Mouse (Mus musculus) neural tube, postnatal 0 days (tissue): Measurements from ENCODE around the gene Olfr117. TPM values are rescaled to one million over a fixed set of nuclear protein-coding genes. Genes with fewer than 3 reads are reported as not detected.

Source experiments
- polyA plus RNA-seq: library from polyadenylated mRNA; unstranded; fragments of >200 nt; fragmentation: Nextera tagmentation; extraction: Ambion mirVana; gene quantifications from 2 replicates; pipeline ENCODE4 v1.2.1, GENCODE M21; 2015

Olfr117 gene
- polyA plus RNA-seq, result not detected in 2 replicates

DNA sequence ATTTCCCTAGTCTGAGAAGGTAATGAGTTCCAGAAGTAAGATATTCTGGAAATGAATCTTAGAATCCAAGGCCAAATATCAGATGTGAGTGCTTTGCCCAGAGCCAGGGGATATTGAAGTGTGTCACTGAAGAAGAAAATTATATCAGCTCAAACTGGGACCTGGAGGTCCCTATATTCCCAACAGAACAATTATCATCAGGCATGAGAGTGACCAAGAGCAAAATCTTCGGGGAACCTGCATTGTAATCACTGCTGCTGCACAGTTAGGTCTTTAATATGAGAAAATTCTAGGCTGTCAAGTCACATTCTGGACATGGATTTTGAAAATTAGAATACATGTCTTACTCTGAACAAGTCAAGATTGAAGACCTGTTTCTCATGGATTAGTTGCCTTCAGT is at the start of gene Olfr117:
TSS of gene Olfr117 (minus strand) at position 101 of the 400 bp plus-strand sequence.

DNA sequence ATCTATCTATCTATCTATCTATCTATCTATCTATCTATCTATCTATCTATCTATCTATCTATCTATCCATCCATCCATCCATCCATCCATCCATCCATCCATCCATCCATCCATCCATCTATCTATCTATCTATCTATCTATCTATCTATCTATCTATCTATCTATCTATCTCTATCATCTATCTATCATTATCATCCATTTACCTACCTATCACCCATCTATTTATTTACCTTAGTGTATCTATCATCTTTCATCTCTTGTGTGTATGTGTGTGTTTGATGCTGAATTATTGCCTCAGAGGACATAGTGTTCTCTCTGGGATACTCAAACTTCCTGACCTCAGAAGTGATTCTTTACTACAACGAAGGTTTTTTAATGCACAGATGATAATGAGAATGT is 32.7 kb upstream of the Olfr117 start, which contains the start of gene Olfr119:
TSS of gene Olfr119 (plus strand) at position 301 of the 400 bp plus-strand sequence.

DNA sequence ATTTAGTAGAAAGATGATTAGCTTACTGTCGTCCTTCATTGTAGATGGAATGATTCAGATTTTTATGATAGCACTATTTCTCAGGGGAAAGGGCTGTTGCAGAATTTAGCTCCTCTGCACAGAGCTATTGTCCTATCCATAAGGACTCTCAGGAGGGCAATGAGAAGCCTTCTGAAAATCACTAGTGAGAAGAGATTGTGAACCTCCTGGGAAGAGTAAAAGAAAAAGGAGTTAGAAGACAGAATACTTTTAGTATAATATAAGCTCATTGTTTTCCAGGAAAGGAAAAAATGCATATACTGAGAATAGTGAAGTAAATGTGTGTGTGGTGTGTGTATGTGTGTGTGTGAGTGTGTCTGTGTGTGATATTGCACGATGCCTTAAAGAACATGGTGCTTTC is 3.1 kb upstream of the Olfr117 start, which contains the start of gene Olfr118:
TSS of gene Olfr118 (plus strand) at position 301 of the 400 bp plus-strand sequence.

DNA sequence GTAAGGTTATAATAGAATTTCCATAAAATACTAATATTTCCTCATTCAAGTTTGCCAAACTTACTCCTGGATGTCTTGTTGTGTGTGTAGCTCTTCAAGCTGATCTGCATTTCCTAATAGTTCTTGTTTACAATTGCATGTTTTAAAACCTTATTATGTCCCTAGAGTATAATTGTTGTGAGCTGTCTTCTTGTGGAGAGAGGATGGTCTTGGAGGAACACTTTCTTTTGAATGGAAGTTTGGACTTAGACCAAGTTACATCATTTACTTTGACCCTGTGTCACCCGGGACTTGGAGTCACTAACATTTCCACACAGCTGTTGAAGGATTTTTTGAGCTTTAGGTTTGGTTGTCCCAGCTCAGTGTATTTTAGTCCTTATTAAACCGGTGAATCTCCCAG is 36.6 kb downstream of the Olfr117 start, which contains the start of the genes Olfr115 and Olfr116:
TSS of gene Olfr115 (minus strand) at position 101 of the 400 bp plus-strand sequence.
TSS of gene Olfr116 (minus strand) at position 191 of the 400 bp plus-strand sequence.

Other genes starting within 250 kb of the Olfr117 start
- not detected in 2 replicates for gene Olfr108, start 218.3 kb downstream of the Olfr117 start, polyA plus RNA-seq
- not detected in 2 replicates for gene Olfr109, start 204.9 kb downstream of the Olfr117 start, polyA plus RNA-seq
- gene H2-M2, start 180.2 kb downstream of the Olfr117 start, polyA plus RNA-seq, result not detected in 2 replicates
- not detected in 2 replicates for gene Olfr110, start 171.3 kb downstream of the Olfr117 start, polyA plus RNA-seq
- 0.44 TPM in 1 of 2 replicates, not detected in the other for gene Olfr111, start 155.8 kb downstream of the Olfr117 start, polyA plus RNA-seq
- gene Olfr112, start 94.3 kb downstream of the Olfr117 start, polyA plus RNA-seq, result not detected in 2 replicates
- gene Olfr113, start 86.1 kb downstream of the Olfr117 start, polyA plus RNA-seq, result not detected in 2 replicates
- not detected in 2 replicates for gene Olfr114, start 71.0 kb downstream of the Olfr117 start, polyA plus RNA-seq
- not detected in 2 replicates for gene Olfr115, start 36.7 kb downstream of the Olfr117 start, polyA plus RNA-seq
- not detected in 2 replicates for gene Olfr116, start 36.6 kb downstream of the Olfr117 start, polyA plus RNA-seq
- gene Olfr118, start 3.2 kb upstream of the Olfr117 start, polyA plus RNA-seq, result not detected in 2 replicates
- not detected in 2 replicates for gene Olfr119, start 32.8 kb upstream of the Olfr117 start, polyA plus RNA-seq
- gene Olfr120, start 58.0 kb upstream of the Olfr117 start, polyA plus RNA-seq, result not detected in 2 replicates
- not detected in 2 replicates for gene Olfr121, start 85.1 kb upstream of the Olfr117 start, polyA plus RNA-seq
- not detected in 2 replicates for gene Olfr122, start 104.8 kb upstream of the Olfr117 start, polyA plus RNA-seq
- not detected in 2 replicates for gene Olfr123, start 129.7 kb upstream of the Olfr117 start, polyA plus RNA-seq
- gene Olfr124, start 136.1 kb upstream of the Olfr117 start, polyA plus RNA-seq, result not detected in 2 replicates
- gene Olfr125, start 169.2 kb upstream of the Olfr117 start, polyA plus RNA-seq, result not detected in 2 replicates
- not detected in 2 replicates for gene Olfr126, start 183.7 kb upstream of the Olfr117 start, polyA plus RNA-seq
- gene Olfr127, start 236.7 kb upstream of the Olfr117 start, polyA plus RNA-seq, result not detected in 2 replicates